Mouse (Mus musculus) MEL (cell line): ENCODE measurements around the gene Nos3. TPM values are rescaled to one million over a fixed set of nuclear protein-coding genes. Genes with fewer than 3 reads are reported as not detected.
A peak's percentile ranks its signal among the peaks of the same experiment; 100 is the strongest.

Source experiments
- DNase-seq: peaks from one replicate; pipeline ENCODE4 v3.0.0; 2011; ENCODE audit warnings: low read depth, low spot score
- H3K27ac ChIP-seq: 2 replicates; pipeline ENCODE4 v1.5.1; 2012; ENCODE audit warnings: low read depth, mild to moderate bottlenecking, control low read depth, low read length, moderate library complexity; ENCODE audit not compliant: control insufficient read depth
- H3K27me3 ChIP-seq, 2 experiments: fragments of 150-350 bp in 1 of 2; sonication (generic) in 1 of 2; 2 replicates each; pipeline ENCODE4 v1.6.1; 2012; ENCODE audit warnings: low read length in 2 of 2, mild to moderate bottlenecking in 2 of 2, improper control_type of control experiment in 1 of 2, moderate library complexity in 1 of 2; ENCODE audit not compliant: insufficient read depth in 2 of 2, control insufficient read depth in 1 of 2
- H3K36me3 ChIP-seq, 2 experiments: 2 replicates each; pipeline ENCODE4 v1.6.1; 2012 to 2014; ENCODE audit warnings: low read length in 2 of 2, improper control_type of control experiment in 1 of 2, inconsistent platforms in 1 of 2, mild to moderate bottlenecking in 1 of 2; ENCODE audit not compliant: insufficient read depth in 2 of 2, control insufficient read depth in 1 of 2
- H3K4me1 ChIP-seq, 2 experiments: fragments of 150-350 bp in 1 of 2; sonication (generic) in 1 of 2; 2 replicates each; pipeline ENCODE4 v1.6.1; 2012; ENCODE audit warnings: low read length in 2 of 2, improper control_type of control experiment in 1 of 2, mild to moderate bottlenecking in 1 of 2; ENCODE audit not compliant: insufficient read depth in 2 of 2, control insufficient read depth in 1 of 2
- H3K4me3 ChIP-seq, 2 experiments: fragments of 150-350 bp in 1 of 2; sonication (generic) in 1 of 2; 2 replicates each; pipeline ENCODE4 v1.5.1; 2012; ENCODE audit warnings: low read depth in 2 of 2, low read length in 2 of 2, mild to moderate bottlenecking in 2 of 2, moderate library complexity in 2 of 2, control low read depth in 1 of 2, improper control_type of control experiment in 1 of 2; ENCODE audit not compliant: control insufficient read depth in 1 of 2, insufficient read depth in 1 of 2
- H3K79me2 ChIP-seq: 2 replicates; pipeline ENCODE4 v1.6.1; 2012; ENCODE audit warnings: mild to moderate bottlenecking, low read length, moderate library complexity; ENCODE audit not compliant: control insufficient read depth, poor library complexity, insufficient read depth
- H3K9ac ChIP-seq: 2 replicates; pipeline ENCODE4 v1.6.1; 2012; ENCODE audit warnings: low read depth, mild to moderate bottlenecking, control low read depth, low read length, moderate library complexity; ENCODE audit not compliant: control insufficient read depth, poor library complexity, severe bottlenecking
- H3K9me3 ChIP-seq: fragments of 150-350 bp; sonication (generic); replicated peaks from 2 replicates; pipeline ENCODE4 v1.6.1; 2012; ENCODE audit warnings: mild to moderate bottlenecking, low read length, improper control_type of control experiment, moderate library complexity; ENCODE audit not compliant: insufficient read depth
- BHLHE40 ChIP-seq: IDR thresholded peaks from 2 replicates; pipeline ENCODE4 v1.6.1; 2012; ENCODE audit warnings: low read depth, mild to moderate bottlenecking, inconsistent platforms, low read length, improper control_type of control experiment, borderline replicate concordance
- CTCF ChIP-seq, 3 experiments: IDR thresholded peaks in 2 of 3; conservative IDR thresholded peaks in 1 of 3; 2 replicates each; pipeline ENCODE4 v1.5.1; 2011 to 2012; ENCODE audit warnings: low read length in 3 of 3, low read depth in 2 of 3, mild to moderate bottlenecking in 2 of 3, improper control_type of control experiment in 1 of 3, inconsistent platforms in 1 of 3, mixed read lengths in 1 of 3, moderate library complexity in 1 of 3; ENCODE audit not compliant: control insufficient read depth in 1 of 3, insufficient read depth in 1 of 3, poor library complexity in 1 of 3, severe bottlenecking in 1 of 3
- E2F4 ChIP-seq: IDR thresholded peaks from 2 replicates; pipeline ENCODE4 v1.6.1; 2011; ENCODE audit warnings: low read depth, low read length, improper control_type of control experiment, borderline replicate concordance
- ELF1 ChIP-seq: IDR thresholded peaks from 2 replicates; pipeline ENCODE4 v1.6.1; 2014; ENCODE audit warnings: low read depth, mild to moderate bottlenecking, inconsistent platforms, low read length, improper control_type of control experiment, moderate library complexity
- ETS1 ChIP-seq: IDR thresholded peaks from 2 replicates; pipeline ENCODE4 v1.6.1; 2012; ENCODE audit warnings: low read depth, mild to moderate bottlenecking, inconsistent platforms, low read length, improper control_type of control experiment, moderate library complexity
- HCFC1 ChIP-seq: IDR thresholded peaks from 2 replicates; pipeline ENCODE4 v1.6.1; 2012; ENCODE audit warnings: low read depth, mild to moderate bottlenecking, inconsistent platforms, low read length, improper control_type of control experiment, moderate library complexity
- JUND ChIP-seq: IDR thresholded peaks from 2 replicates; pipeline ENCODE4 v1.6.1; 2011; ENCODE audit warnings: low read depth, mild to moderate bottlenecking, improper control_type of control experiment, low read length
- MAX ChIP-seq: IDR thresholded peaks from 2 replicates; pipeline ENCODE4 v1.6.1; 2011; ENCODE audit warnings: low read length, improper control_type of control experiment
- MEF2A ChIP-seq: IDR thresholded peaks from 2 replicates; pipeline ENCODE4 v1.6.1; 2014; ENCODE audit warnings: low read depth, mild to moderate bottlenecking, inconsistent platforms, low read length, improper control_type of control experiment; ENCODE audit not compliant: poor library complexity, insufficient replicate concordance, severe bottlenecking; ENCODE audit errors: extremely low read depth
- MXI1 ChIP-seq: IDR thresholded peaks from 2 replicates; pipeline ENCODE4 v1.6.1; 2011; ENCODE audit warnings: mild to moderate bottlenecking, low read depth, low read length, improper control_type of control experiment
- NELFE ChIP-seq: IDR thresholded peaks from 2 replicates; pipeline ENCODE4 v1.6.1; 2011; ENCODE audit warnings: low read depth, low read length, improper control_type of control experiment
- NRF1 ChIP-seq: IDR thresholded peaks from 2 replicates; pipeline ENCODE4 v1.6.1; 2014; ENCODE audit warnings: low read depth, mild to moderate bottlenecking, inconsistent platforms, low read length, improper control_type of control experiment, moderate library complexity; ENCODE audit not compliant: poor library complexity, insufficient read depth, severe bottlenecking
- POLR2A ChIP-seq, 2 experiments: IDR thresholded peaks; 2 replicates each; pipeline ENCODE4 v1.6.1; 2011 to 2012; ENCODE audit warnings: low read length in 2 of 2, mild to moderate bottlenecking in 2 of 2, control low read depth in 1 of 2, improper control_type of control experiment in 1 of 2, low read depth in 1 of 2, moderate library complexity in 1 of 2; ENCODE audit not compliant: control insufficient read depth in 1 of 2, insufficient read depth in 1 of 2, poor library complexity in 1 of 2
- POLR2AphosphoS2 ChIP-seq: IDR thresholded peaks from 2 replicates; pipeline ENCODE4 v1.6.1; 2011; ENCODE audit warnings: low read length, improper control_type of control experiment
- POLR2AphosphoS5 ChIP-seq: IDR thresholded peaks from 2 replicates; pipeline ENCODE4 v1.6.1; 2012; ENCODE audit warnings: low read depth, borderline replicate concordance, mild to moderate bottlenecking, inconsistent platforms, low read length, moderate library complexity, mixed read lengths
- SIN3A ChIP-seq: IDR thresholded peaks from 2 replicates; pipeline ENCODE4 v1.6.1; 2012; ENCODE audit warnings: low read length, improper control_type of control experiment, inconsistent platforms
- TCF12 ChIP-seq: IDR thresholded peaks from 2 replicates; pipeline ENCODE4 v1.6.1; 2014; ENCODE audit warnings: low read depth, mild to moderate bottlenecking, inconsistent platforms, low read length, improper control_type of control experiment, moderate library complexity
- UBTF ChIP-seq: IDR thresholded peaks from 2 replicates; pipeline ENCODE4 v1.6.1; 2012; ENCODE audit warnings: low read depth, mild to moderate bottlenecking, inconsistent platforms, low read length, improper control_type of control experiment, moderate library complexity, borderline replicate concordance; ENCODE audit not compliant: insufficient read depth
- USF1 ChIP-seq: IDR thresholded peaks from 2 replicates; pipeline ENCODE4 v1.6.1; 2014; ENCODE audit warnings: low read depth, mild to moderate bottlenecking, inconsistent platforms, low read length, improper control_type of control experiment, moderate library complexity
- ZKSCAN1 ChIP-seq: IDR thresholded peaks from 2 replicates; pipeline ENCODE4 v1.6.1; 2012; ENCODE audit warnings: low read depth, mild to moderate bottlenecking, inconsistent platforms, low read length, improper control_type of control experiment, moderate library complexity
- ZMIZ1 ChIP-seq: IDR thresholded peaks from 2 replicates; pipeline ENCODE4 v1.6.1; 2012; ENCODE audit warnings: low read depth, mild to moderate bottlenecking, inconsistent platforms, low read length, improper control_type of control experiment, moderate library complexity
- polyA plus RNA-seq, 2 experiments: library from polyadenylated mRNA; stranded (reverse) in 1 of 2; unstranded in 1 of 2; fragments of >175 nt in 1 of 2; fragments of >200 nt in 1 of 2; gene quantifications; 2 replicates each; pipeline versions ENCODE4 v1.2.1 to v1.2.4; 2012; ENCODE audit warnings: low replicate concordance in 2 of 2, low read depth in 1 of 2; ENCODE audit not compliant: insufficient read length in 2 of 2, insufficient read depth in 1 of 2, missing spikeins in 1 of 2
- total RNA-seq: library from RNA; depleted of rRNA; stranded (reverse); fragments of 300-350 nt; gene quantifications from 2 replicates; pipeline ENCODE4 v1.2.3, GENCODE M21; 2012

Gene Nos3
- total and polyA plus RNA-seq, 3 experiments = 3.9 to 6.2 TPM; not detected in 1

- peak overlapping the region; percentile 57 to 60 for H3K4me3 ChIP-seq
- H3K4me1 ChIP-seq = peaks cover 25 to 49% of the 10 kb centered on the region in 2 experiments
- H3K9ac ChIP-seq = peak overlapping the region; percentile 66
- no peaks in the 10 kb centered on the region for H3K27me3 ChIP-seq
- H3K9me3 ChIP-seq = no peaks in the 10 kb centered on the region
- H3K79me2 ChIP-seq = no peaks in the 10 kb centered on the region; the same call in 1 of the 2 replicates
- TF ChIP-seq TCF12 = peak; percentile 53; the same call in 1 of the 2 replicates
- peak; percentile 77 to 80 for TF ChIP-seq POLR2A (IDR thresholded peaks at IDR 0.05; ENCODE audit: control insufficient read depth in 1 of 2, insufficient read depth in 1 of 2, low read depth in 1 of 2, low read length in 2 of 2, poor library complexity in 1 of 2)
- TF ChIP-seq ZMIZ1 = peak; percentile 77; the same call in 1 of the 2 replicates
- no peak for TF ChIP-seq ZKSCAN1
- TF ChIP-seq SIN3A = peak; percentile 51; the same call in 1 of the 2 replicates
- TF ChIP-seq POLR2AphosphoS2 = peak; percentile 81; the same call in 1 of the 2 replicates
- TF ChIP-seq MXI1 = peak; percentile 63; the same call in 1 of the 2 replicates
- peak; percentile 78 for TF ChIP-seq NRF1
- peak; percentile 19; the same call in 1 of the 2 replicates for TF ChIP-seq MAX
- peak; percentile 4; the same call in 1 of the 2 replicates for TF ChIP-seq USF1
- TF ChIP-seq NELFE = peak; percentile 83
- no peak for TF ChIP-seq MEF2A
- peak; percentile 54 for TF ChIP-seq ELF1
- peak; percentile 47; the same call in 1 of the 2 replicates for TF ChIP-seq HCFC1
- TF ChIP-seq E2F4 = no peak
- H3K36me3 ChIP-seq = peaks cover 0 to 29% of the 10 kb centered on the region in 2 experiments; a peak in 2 of 4 replicates
- 0 out of 2 replicates have a peak overlapping the region, but pooled peaks have one; percentile 13 for H3K27ac ChIP-seq
- peak; percentile 98 for DNase-seq
These were observed 16.5 kb upstream of the Nos3 start for GRCm38 (mm10) chr5:24348128-24348527.

- H3K27me3 ChIP-seq = no peaks in the 10 kb centered on the region
- H3K9ac ChIP-seq = peak overlapping the region; percentile 66
- H3K4me1 ChIP-seq = peaks cover 21 to 45% of the 10 kb centered on the region in 2 experiments
These were observed 16.1 kb upstream of the Nos3 start for GRCm38 (mm10) chr5:24348546-24348945.

More at GRCm38 (mm10) chr5:24348546-24348945, 16.1 kb upstream of the Nos3 start:
- 0 out of 2 replicates have a peak, but pooled peaks have one; percentile 56 for TF ChIP-seq MXI1
- TF ChIP-seq ETS1 = no peak; the same call in 1 of the 2 replicates
- no peak for TF ChIP-seq JUND
- TF ChIP-seq SIN3A = peak; percentile 41; the same call in 1 of the 2 replicates
- peak; percentile 14; the same call in 1 of the 2 replicates for TF ChIP-seq MAX
- peak; percentile 77 for TF ChIP-seq BHLHE40
- no peak for TF ChIP-seq UBTF
- peak; percentile 2; the same call in 1 of the 2 replicates for TF ChIP-seq HCFC1
- TF ChIP-seq CTCF (IDR thresholded peaks at IDR 0.05 in 2 of 3, conservative IDR thresholded peaks at IDR 0.05 in 1 of 3; ENCODE audit: control insufficient read depth in 1 of 3, insufficient read depth in 1 of 3, low read depth in 2 of 3, low read length in 3 of 3, poor library complexity in 1 of 3, severe bottlenecking in 1 of 3) = no peak
- no peak for TF ChIP-seq POLR2AphosphoS5
- no peak for TF ChIP-seq POLR2A (IDR thresholded peaks at IDR 0.05; ENCODE audit: control insufficient read depth in 1 of 2, insufficient read depth in 1 of 2, low read depth in 1 of 2, low read length in 2 of 2, poor library complexity in 1 of 2)
- Histone ChIP-seq H3K27ac (no peak overlapping the region), H3K9me3 (no peaks in the 10 kb centered on the region), H3K4me3 (peak overlapping the region; percentile 57 to 60), H3K79me2 (no peaks in the 10 kb centered on the region; the same call in 1 of the 2 replicates), H3K36me3 (peaks cover 0 to 24% of the 10 kb centered on the region in 2 experiments; a peak in 2 of 4 replicates)
- peak; percentile 69 for DNase-seq
